Mouse (Mus musculus): Measurements from ENCODE around the gene 2410004P03Rik.
A peak's percentile ranks its signal among the peaks of the same experiment; 100 is the strongest.
"Not testable (repeated sequence)": the region's sequence is repeated elsewhere in the genome, so short reads cannot be mapped to it uniquely, and the experiment has no call there.

2410004P03Rik gene

GRCm38 (mm10) chr12:17021125-17021524 lies 9.6 kb upstream of the 2410004P03Rik start:
- DNase-seq (ENCODE audit: low read depth), result not testable (repeated sequence)

- no peak for DNase-seq (ENCODE audit: low read depth)
Observed at GRCm38 (mm10) chr12:17018468-17018867, 6.9 kb upstream of the 2410004P03Rik start.

GRCm38 (mm10) chr12:17015711-17016110 lies 4.2 kb upstream of the 2410004P03Rik start:
- no peak for DNase-seq (ENCODE audit: low read depth)

GRCm38 (mm10) chr12:17012067-17012899 lies 756 bp upstream of the 2410004P03Rik start:
- DNase-seq (ENCODE audit: low read depth), result no peak

GRCm38 (mm10) chr12:17009466-17009865 lies 2.1 kb downstream of the 2410004P03Rik start:
- no peak for DNase-seq (ENCODE audit: low read depth)

GRCm38 (mm10) chr12:17001211-17001610 lies 10.3 kb downstream of the 2410004P03Rik start:
- no peak for DNase-seq (ENCODE audit: low read depth)

GRCm38 (mm10) chr12:17000628-17001027 lies 10.9 kb downstream of the 2410004P03Rik start:
- no peak for DNase-seq (ENCODE audit: low read depth)

- DNase-seq (ENCODE audit: low read depth), result peak; percentile 73
Observed at GRCm38 (mm10) chr12:16999739-17000497, 11.6 kb downstream of the 2410004P03Rik start, which contains the start of gene Pqlc3. Gene Pqlc3, minus strand, starts transcription at chr12:17000408.

- no peak for DNase-seq (ENCODE audit: low read depth)
Observed at GRCm38 (mm10) chr12:16999146-16999545, 12.4 kb downstream of the 2410004P03Rik start.

- no peak for DNase-seq (ENCODE audit: low read depth)
Observed at GRCm38 (mm10) chr12:16996886-16997462, 14.6 kb downstream of the 2410004P03Rik start.

GRCm38 (mm10) chr12:16996281-16996680 lies 15.2 kb downstream of the 2410004P03Rik start:
- DNase-seq (ENCODE audit: low read depth), result no peak

- DNase-seq (ENCODE audit: low read depth), result no peak
Observed at GRCm38 (mm10) chr12:16994291-16994690, 17.2 kb downstream of the 2410004P03Rik start.

GRCm38 (mm10) chr12:16992355-16992754 lies 19.2 kb downstream of the 2410004P03Rik start:
- DNase-seq (ENCODE audit: low read depth), result no peak

- DNase-seq (ENCODE audit: low read depth), result no peak
Observed at GRCm38 (mm10) chr12:16991376-16991775, 20.2 kb downstream of the 2410004P03Rik start.

GRCm38 (mm10) chr12:16985778-16986177 lies 25.7 kb downstream of the 2410004P03Rik start:
- no peak for DNase-seq (ENCODE audit: low read depth)

GRCm38 (mm10) chr12:16977120-16977519 lies 34.4 kb downstream of the 2410004P03Rik start:
- DNase-seq (ENCODE audit: low read depth), result no peak

- DNase-seq (ENCODE audit: low read depth), result peak; percentile 54
Observed at GRCm38 (mm10) chr12:16966811-16967210, 44.7 kb downstream of the 2410004P03Rik start.

GRCm38 (mm10) chr12:16963354-16963753 lies 48.2 kb downstream of the 2410004P03Rik start:
- DNase-seq (ENCODE audit: low read depth), result no peak

GRCm38 (mm10) chr12:16958851-16959250 lies 52.7 kb downstream of the 2410004P03Rik start:
- DNase-seq (ENCODE audit: low read depth), result peak; percentile 19
